ENCODE assay signal across 8 mouse cellular contexts in the genomic region with DNA sequence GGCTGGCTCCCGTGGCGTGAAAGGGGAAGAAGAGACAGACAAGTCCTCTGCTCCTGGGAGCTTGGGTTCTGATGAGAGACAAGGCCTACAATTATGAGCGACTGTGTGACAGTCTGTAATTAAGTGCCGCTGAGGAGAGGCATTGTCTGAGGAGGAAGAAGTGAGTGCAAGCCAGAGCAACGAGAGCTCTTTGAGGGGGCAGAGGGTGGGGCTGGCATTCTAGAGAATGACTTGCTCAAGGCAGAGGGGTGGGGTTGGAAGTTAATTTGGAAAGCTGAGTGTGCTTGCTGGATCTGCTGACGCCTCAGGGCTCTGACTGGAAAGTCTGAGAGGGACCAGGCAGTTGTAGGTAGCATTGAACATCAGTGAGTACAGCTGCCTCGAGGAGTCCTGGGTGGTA. TPM values are rescaled to one million over a fixed set of nuclear protein-coding genes. Genes with fewer than 3 reads are reported as not detected.
DNase-seq lines count a peak whose midpoint lies in the region; ATAC-seq and TF ChIP-seq lines count a peak whose summit lies in the region.

No protein-coding gene starts in this region.

- peak overlapping the region; percentile 33 for H3K4me2 ChIP-seq in heart, embryonic 11.5 days
- peak overlapping the region; percentile 27 for H3K4me2 ChIP-seq in hindbrain, embryonic 16.5 days (ENCODE audit: low read length)
- H3K4me2 ChIP-seq in midbrain, postnatal 0 days (ENCODE audit: low read depth, low read length, poor library complexity, severe bottlenecking) = 0 out of 2 replicates have a peak overlapping the region, but pooled peaks have one; percentile 3

- WGBS in heart, embryonic 11.5 days (ENCODE audit: insufficient replicate concordance) = 26% methylated on average over 7 of the region's 7 CpGs
- 16% methylated on average over 7 of the region's 7 CpGs for WGBS in hindbrain, embryonic 16.5 days
- 20% methylated on average over 7 of the region's 7 CpGs for WGBS in midbrain, postnatal 0 days

- no peak overlapping the region for H3K9ac ChIP-seq in heart, embryonic 11.5 days (ENCODE audit: low read depth, low read length)
- H3K9ac ChIP-seq in hindbrain, embryonic 16.5 days (ENCODE audit: low read depth, low read length) = peak overlapping the region; percentile 11; the same call in 1 of the 2 replicates
- peak overlapping the region; percentile 39; the same call in 1 of the 2 replicates for H3K9ac ChIP-seq in midbrain, postnatal 0 days (replicated peaks; ENCODE audit: low read length, poor library complexity, severe bottlenecking)

- no peaks in the 10 kb centered on the region for H3K9me3 ChIP-seq in heart, embryonic 11.5 days (replicated peaks; ENCODE audit: control insufficient read depth, low read length)
- H3K9me3 ChIP-seq in hindbrain, embryonic 16.5 days (ENCODE audit: control insufficient read depth, low read length) = no peaks in the 10 kb centered on the region
- H3K9me3 ChIP-seq in midbrain, postnatal 0 days (ENCODE audit: low read length) = no peaks in the 10 kb centered on the region

- peak overlapping the region; percentile 38 for H3K27ac ChIP-seq in heart, embryonic 11.5 days (ENCODE audit: low read depth, low read length)
- peak overlapping the region; percentile 37 for H3K27ac ChIP-seq in brown adipose tissue, adult 24 weeks (replicated peaks; ENCODE audit: low read depth, low read length)
- peak overlapping the region; percentile 48; the same call in 1 of the 2 replicates for H3K27ac ChIP-seq in hindbrain, embryonic 16.5 days (ENCODE audit: low read depth, low read length)
- peak overlapping the region; percentile 38; the same call in 1 of the 2 replicates for H3K27ac ChIP-seq in midbrain, postnatal 0 days (ENCODE audit: low read depth, low read length)

- ATAC-seq in heart, embryonic 11.5 days (replicated peaks; ENCODE audit: insufficient number of reproducible peaks, low FRiP score, low TSS enrichment) = no peak
- ATAC-seq in hindbrain, embryonic 16.5 days = no peak
- no peak for ATAC-seq in midbrain, postnatal 0 days (ENCODE audit: low FRiP score)

- DNase-seq in heart, postnatal 25 days (ENCODE audit: low spot score) = no peak
- DNase-seq in midbrain, postnatal 0 days (ENCODE audit: low spot score) = no peak
- DNase-seq in thymus, postnatal 10 days (ENCODE audit: low spot score in 2 of 2) = no peak
- no peak for DNase-seq in cerebellum, adult 18-20 months
- DNase-seq in thymus, postnatal 4 days = no peak

- no peak overlapping the region for H3K4me3 ChIP-seq in heart, embryonic 11.5 days (ENCODE audit: low read depth, low read length)
- H3K4me3 ChIP-seq in brown adipose tissue, adult 24 weeks (ENCODE audit: insufficient read depth, low read depth, low read length) = no peak overlapping the region
- H3K4me3 ChIP-seq in hindbrain, embryonic 16.5 days (ENCODE audit: low read length) = no peak overlapping the region
- no peak overlapping the region for H3K4me3 ChIP-seq in midbrain, postnatal 0 days (ENCODE audit: low read depth, low read length)

- TF ChIP-seq CTCF in midbrain, postnatal 0 days (IDR thresholded peaks at IDR 0.05) = no peak

- intact Hi-C loops in heart, postnatal 25 days (cut with DNase I) = no loop called here

- H3K4me1 ChIP-seq in heart, embryonic 11.5 days (ENCODE audit: control insufficient read depth, insufficient read depth, low read length) = peaks cover 52% of the 10 kb centered on the region
- peaks cover 36% of the 10 kb centered on the region for H3K4me1 ChIP-seq in brown adipose tissue, adult 24 weeks (ENCODE audit: control insufficient read depth, insufficient read depth, insufficient read length, low read length)
- peaks cover 47% of the 10 kb centered on the region for H3K4me1 ChIP-seq in hindbrain, embryonic 16.5 days (ENCODE audit: control insufficient read depth, insufficient read depth, low read depth, low read length)
- peaks cover 29% of the 10 kb centered on the region for H3K4me1 ChIP-seq in midbrain, postnatal 0 days (ENCODE audit: insufficient read depth, low read length)

- H3K27me3 ChIP-seq in heart, embryonic 11.5 days (ENCODE audit: control insufficient read depth, insufficient read depth, low read length) = no peaks in the 10 kb centered on the region
- H3K27me3 ChIP-seq in hindbrain, embryonic 16.5 days (replicated peaks; ENCODE audit: control insufficient read depth, insufficient read depth, low read length) = no peaks in the 10 kb centered on the region
- H3K27me3 ChIP-seq in midbrain, postnatal 0 days (ENCODE audit: insufficient read depth, low read length) = no peaks in the 10 kb centered on the region

- H3K36me3 ChIP-seq in heart, embryonic 11.5 days (ENCODE audit: control insufficient read depth, insufficient read depth, low read length) = no peaks in the 10 kb centered on the region
- H3K36me3 ChIP-seq in hindbrain, embryonic 16.5 days (ENCODE audit: control insufficient read depth, insufficient read depth, low read length) = no peaks in the 10 kb centered on the region
- no peaks in the 10 kb centered on the region; the same call in 1 of the 2 replicates for H3K36me3 ChIP-seq in midbrain, postnatal 0 days (ENCODE audit: insufficient read depth, low read length)

RNA-seq across cellular contexts. Expression of a gene that starts 48.9 kb away (rescaled TPM):
- 2,229 and 2,268 TPM in 2 replicates for polyA plus RNA-seq in heart, embryonic 11.5 days (2014; fragmentation: Nextera tagmentation; extraction: Ambion mirVana)
- total RNA-seq in heart, postnatal 25 days (2021) = 100 to 1,000 TPM; 200 to 205 TPM
- polyA plus RNA-seq in brown adipose tissue, adult 24 weeks (2012; ENCODE audit: insufficient read depth, insufficient read length, missing spikeins) = 35.0 and 37.1 TPM in 2 replicates
- polyA plus RNA-seq in hindbrain, embryonic 16.5 days (2015; fragmentation: Nextera tagmentation; extraction: Ambion mirVana) = 46.9 and 52.0 TPM in 2 replicates
- total RNA-seq in midbrain, postnatal 0 days (2014; rRNA removed) = 27.4 and 30.7 TPM in 2 replicates
- 33.8 and 38.4 TPM in 2 replicates for polyA plus RNA-seq in midbrain, postnatal 0 days (2015; fragmentation: Nextera tagmentation; extraction: Ambion mirVana)

Comparison
In these comparisons a context has a peak if more than half of its experiments do, and no peak if none do; other contexts are left out.
1. RNA of a gene that starts 48.9 kb away (polyA plus RNA-seq): 2,229 to 2,268 TPM in heart, embryonic 11.5 days; 46.9 to 52.0 TPM in hindbrain, embryonic 16.5 days, 35.0 to 37.1 TPM in brown adipose tissue, adult 24 weeks and 33.8 to 38.4 TPM in midbrain, postnatal 0 days; every median in the first group is over 10 times any median in the second.
2. Peak in every context shown above with its lines, with median percentiles within 50 percentile points of each other: H3K27ac ChIP-seq and H3K4me2 ChIP-seq.